Mouse (Mus musculus): ENCODE data around the gene Unc79.

Gene Unc79

GRCm38 (mm10) chr12:103205561-103205960 lies 256.9 kb downstream of the Unc79 start:
- no peak for DNase-seq (ENCODE audit: low read depth)

DNA sequence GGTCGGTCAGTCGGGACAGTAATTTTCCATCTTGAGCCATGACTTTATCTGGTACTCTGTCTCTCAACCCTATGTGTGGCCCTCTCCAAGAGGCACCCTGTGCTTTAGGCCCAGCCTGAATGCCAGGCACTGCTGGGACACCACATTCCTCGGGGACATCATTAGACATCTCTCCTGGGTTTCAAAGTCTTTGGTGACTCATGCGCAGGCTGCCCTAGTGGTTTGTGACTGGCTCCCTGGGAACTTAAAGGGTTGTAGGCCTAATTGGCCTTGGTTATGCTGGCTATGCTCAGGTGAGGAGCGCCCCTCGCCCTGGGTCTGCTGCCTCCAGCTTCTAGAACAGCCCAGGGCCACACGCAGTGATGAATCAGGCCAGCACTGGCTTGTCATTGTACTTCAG lies 260.9 kb downstream of the Unc79 start:
- no peak for DNase-seq (ENCODE audit: low read depth)

- DNase-seq (ENCODE audit: low read depth): no peak
Observed at GRCm38 (mm10) chr12:103211078-103211477, 262.4 kb downstream of the Unc79 start.

GRCm38 (mm10) chr12:103213591-103213990 lies 264.9 kb downstream of the Unc79 start:
- DNase-seq (ENCODE audit: low read depth): no peak

DNA sequence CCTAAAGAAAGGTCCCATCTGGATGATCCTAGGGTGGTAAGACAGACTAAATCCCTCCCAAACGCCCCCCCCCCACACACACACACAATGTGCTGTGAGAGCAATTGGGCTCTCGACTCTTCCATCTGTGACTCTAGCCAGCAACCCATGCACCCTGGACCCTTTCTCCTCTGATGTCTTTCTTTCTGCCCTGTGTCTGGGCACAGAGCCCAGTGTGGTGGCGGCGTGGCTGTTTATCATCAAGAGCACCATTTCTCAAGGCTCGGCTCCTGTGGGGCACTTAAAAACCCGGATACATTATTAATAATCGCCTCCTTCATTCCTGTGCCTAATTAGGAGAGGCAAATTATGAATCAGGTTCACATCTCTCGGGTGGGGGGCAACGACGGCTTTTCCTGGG lies 265.6 kb downstream of the Unc79 start:
- DNase-seq (ENCODE audit: low read depth): no peak

- DNase-seq (ENCODE audit: low read depth): no peak
Observed at GRCm38 (mm10) chr12:103214797-103215196, 266.1 kb downstream of the Unc79 start.

DNA sequence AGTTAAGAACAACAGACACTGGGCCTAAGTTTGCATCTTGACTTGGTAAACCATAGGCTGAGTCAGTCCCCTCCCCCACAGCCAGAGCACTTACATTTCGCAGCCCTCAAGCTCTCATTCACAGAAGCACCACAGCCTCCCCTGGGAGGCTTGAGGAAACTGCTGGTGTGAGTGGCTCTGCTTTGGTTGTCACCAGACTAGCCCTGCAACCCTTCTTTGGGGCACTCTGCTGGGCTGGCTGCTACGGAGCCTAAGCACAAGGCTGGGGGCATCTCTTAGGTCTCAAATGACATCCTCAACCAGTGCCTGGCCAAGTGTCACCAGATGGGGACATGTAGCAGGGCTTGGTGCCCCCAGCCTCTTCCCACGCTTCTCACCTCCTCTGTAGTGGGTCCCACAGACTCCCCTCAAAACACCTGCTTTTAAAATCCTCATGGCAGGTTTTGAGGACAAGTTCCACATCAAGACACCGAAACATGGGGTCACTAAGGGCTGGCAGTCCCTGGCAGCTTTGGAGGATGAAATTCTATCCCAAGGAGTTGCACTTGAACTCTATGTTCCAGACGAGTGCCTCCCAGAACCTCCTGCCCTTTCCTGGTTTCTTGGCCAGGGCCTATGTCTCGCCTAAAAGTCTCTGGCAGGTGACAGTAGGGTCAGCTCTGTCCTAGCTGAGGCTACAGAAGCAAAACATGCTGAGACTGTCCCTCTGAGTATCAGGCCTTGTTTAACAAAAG lies 267.4 kb downstream of the Unc79 start:
- DNase-seq (ENCODE audit: low read depth): no peak

GRCm38 (mm10) chr12:103223671-103224070 lies 275.0 kb downstream of the Unc79 start:
- DNase-seq (ENCODE audit: low read depth): no peak

DNA sequence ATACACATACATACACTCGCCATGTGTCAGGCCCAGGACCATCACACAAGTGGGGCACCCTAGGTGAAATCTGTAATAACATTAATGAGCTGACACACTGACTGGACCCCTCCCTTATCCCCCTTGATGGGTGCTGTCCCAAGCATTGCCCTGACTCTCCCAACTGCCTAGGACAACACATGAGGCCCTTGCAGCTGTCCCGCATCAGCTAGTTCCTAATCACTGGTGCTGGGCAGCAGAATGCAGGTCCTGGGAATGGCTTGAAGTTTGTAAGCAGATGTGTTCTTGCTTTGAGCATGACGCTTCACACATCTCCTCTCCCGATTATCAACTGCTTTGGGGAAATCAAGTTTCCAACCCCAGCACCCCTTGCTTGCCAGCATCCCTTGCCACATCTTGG lies 277.5 kb downstream of the Unc79 start:
- DNase-seq (ENCODE audit: low read depth): no peak

DNA sequence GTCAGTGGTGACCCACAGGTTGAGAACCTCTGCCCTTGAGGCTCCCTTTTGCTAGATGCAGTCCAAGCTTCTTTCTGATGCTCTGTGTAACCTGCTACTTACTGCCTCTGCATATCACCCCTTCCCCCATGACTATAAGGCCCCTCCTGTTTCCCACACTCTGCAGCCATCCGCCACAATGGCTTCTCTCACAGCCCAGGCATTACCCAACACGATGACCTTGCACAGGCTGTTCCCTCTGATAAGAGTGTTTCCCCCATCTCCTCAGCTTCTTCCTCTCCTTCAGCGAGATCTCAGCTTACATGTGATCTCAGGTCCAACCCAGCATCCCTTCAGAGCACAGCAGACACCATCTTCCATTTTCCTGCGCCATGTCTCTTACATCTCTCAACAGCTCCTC lies 280.4 kb downstream of the Unc79 start:
- no peak for DNase-seq (ENCODE audit: low read depth)
